Mouse (Mus musculus): ENCODE data around the gene Osbpl5. TPM values are rescaled to one million over a fixed set of nuclear protein-coding genes. Genes with fewer than 3 reads are reported as not detected.
A peak's percentile ranks its signal among the peaks of the same experiment; 100 is the strongest.

Osbpl5 gene
- total RNA-seq (2021): 10 to 100 TPM; 12.7 to 18.4 TPM
- long read RNA-seq, experiment 1, transcript Osbpl5-202 (22 exons, 3,775 nt): major isoform, 9 of 13 reads
- long read RNA-seq, experiment 1, partial matches to known transcripts: 4 of 13 reads
- long read RNA-seq, experiment 1, other reads (novel, unspliced or antisense): 0 of 13 reads
- long read RNA-seq, experiment 2, transcript Osbpl5-202 (22 exons, 3,775 nt): major isoform, 11 of 17 reads
- long read RNA-seq, experiment 2, partial matches to known transcripts: 5 of 17 reads
- long read RNA-seq, experiment 2, other reads (novel, unspliced or antisense): 1 of 17 reads

- H3K4me3 ChIP-seq: peak within 1 kb of the TSS; percentile 68
- peak within 1 kb of the TSS; percentile 53; the same call in 1 of the 2 replicates for H3K27ac ChIP-seq
- peak; percentile 23 for DNase-seq
- TF ChIP-seq CTCF (IDR thresholded peaks at IDR 0.05): no peak
- intact Hi-C loops (cut with DNase I): no loop called here
These were observed at the start of gene Osbpl5 for GRCm38 (mm10) chr7:143756125-143757026. Gene Osbpl5 (minus strand): TSS chr7:143756985.

DNA sequence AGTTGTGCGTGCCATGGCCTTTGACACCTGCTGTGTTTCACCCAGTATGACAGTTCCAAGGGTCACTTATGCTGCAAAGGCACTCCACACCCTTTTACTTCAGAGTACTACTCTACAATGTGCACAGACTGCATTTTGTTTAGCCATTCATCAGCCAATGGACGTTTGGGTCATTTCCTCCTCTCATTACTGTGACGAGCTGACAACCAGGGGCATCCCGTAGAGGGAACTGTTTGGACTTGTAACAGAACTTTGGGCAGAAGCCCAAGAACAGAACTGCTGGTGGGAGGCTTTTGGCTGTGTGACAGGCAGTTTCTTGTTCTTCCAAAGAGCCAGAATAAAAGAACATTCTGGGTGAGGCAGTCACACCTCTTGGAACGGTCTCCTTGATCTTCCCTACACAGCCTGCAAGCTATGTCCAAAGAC is 48.4 kb upstream of the Osbpl5 start:
- Histone ChIP-seq H3K27ac (no peak overlapping the region), H3K4me3 (no peak overlapping the region)
- peak; percentile 8 for DNase-seq
- TF ChIP-seq CTCF (IDR thresholded peaks at IDR 0.05): no peak
- intact Hi-C loops (cut with DNase I): no loop called here

DNA sequence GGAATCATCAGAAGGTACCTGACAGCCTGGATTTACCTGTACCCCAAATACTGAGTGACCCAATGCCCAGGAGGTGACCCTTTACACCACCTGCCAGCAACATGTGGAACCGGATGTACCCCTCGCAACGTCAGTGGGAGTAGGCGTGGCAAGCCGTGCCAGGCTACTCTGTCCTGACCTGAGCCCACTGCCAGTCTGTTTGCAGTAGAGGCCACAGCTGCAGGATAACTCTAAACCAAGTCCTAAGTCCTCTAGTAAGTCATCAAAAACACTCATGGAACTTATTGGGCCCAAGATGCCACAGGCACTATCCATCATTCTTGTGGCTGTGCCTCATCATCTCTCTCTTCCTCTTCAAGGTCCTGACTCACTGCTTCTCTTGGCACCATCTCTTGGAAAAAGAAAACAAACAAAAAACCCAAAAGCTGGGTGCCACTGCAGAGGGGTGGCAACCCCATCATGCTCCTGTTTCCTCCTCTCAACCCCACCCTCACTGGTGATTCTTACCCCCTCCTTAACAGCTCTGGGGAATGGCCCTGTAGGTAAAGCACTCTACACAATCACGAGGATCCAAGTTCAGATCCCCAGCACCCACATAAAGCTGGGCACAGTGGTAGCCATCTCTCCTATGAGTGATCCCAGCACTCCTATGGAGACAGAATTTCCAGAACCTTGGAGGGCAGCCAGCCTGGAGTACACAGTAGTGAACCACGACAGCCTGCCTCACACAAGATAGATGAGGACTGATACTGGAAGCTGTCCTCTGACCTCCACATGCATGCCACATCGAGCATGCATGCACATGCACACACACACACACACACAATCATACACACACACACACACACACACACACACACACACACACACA is 44.6 kb upstream of the Osbpl5 start:
- no peak overlapping the region for H3K4me3 ChIP-seq
- no peak for DNase-seq
- intact Hi-C loops (cut with DNase I): no loop called here
- no peak for TF ChIP-seq CTCF (IDR thresholded peaks at IDR 0.05)
- H3K27ac ChIP-seq: no peak overlapping the region

GRCm38 (mm10) chr7:143800770-143801169 is 44.0 kb upstream of the Osbpl5 start:
- no peak for TF ChIP-seq CTCF (IDR thresholded peaks at IDR 0.05)
- DNase-seq: peak; percentile 3
- intact Hi-C loops (cut with DNase I): no loop called here
- Histone ChIP-seq H3K27ac (no peak overlapping the region), H3K4me3 (no peak overlapping the region)

DNA sequence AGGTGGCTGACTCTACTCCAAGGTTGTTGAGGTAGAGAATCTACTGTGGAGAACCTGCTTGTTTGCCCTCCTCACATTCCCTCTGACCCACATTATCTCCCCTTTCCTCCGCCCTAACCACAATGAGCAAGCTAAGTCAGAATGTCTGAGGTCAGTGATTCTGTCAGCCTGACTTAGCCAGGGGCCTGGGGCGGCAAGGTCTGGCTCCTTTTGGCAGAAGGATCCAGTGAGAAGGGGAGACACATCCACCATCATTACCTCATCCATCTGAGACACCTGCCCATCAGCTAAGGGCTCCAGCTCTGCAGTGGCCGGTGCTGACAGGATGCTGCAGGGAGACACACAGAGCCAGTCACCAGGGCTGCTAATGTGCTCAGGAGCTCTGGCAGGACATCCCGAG is 42.0 kb upstream of the Osbpl5 start:
- no peak for DNase-seq
- Histone ChIP-seq H3K27ac (no peak overlapping the region), H3K4me3 (no peak overlapping the region)
- intact Hi-C loops (cut with DNase I): no loop called here
- TF ChIP-seq CTCF (IDR thresholded peaks at IDR 0.05): no peak

- H3K27ac ChIP-seq: no peak overlapping the region
- no peak overlapping the region for H3K4me3 ChIP-seq
- TF ChIP-seq CTCF (IDR thresholded peaks at IDR 0.05): peak; percentile 44
- intact Hi-C loops (cut with DNase I): no loop called here
- DNase-seq: peak; percentile 34
These were observed 36.3 kb upstream of the Osbpl5 start for GRCm38 (mm10) chr7:143793121-143793520.

DNA sequence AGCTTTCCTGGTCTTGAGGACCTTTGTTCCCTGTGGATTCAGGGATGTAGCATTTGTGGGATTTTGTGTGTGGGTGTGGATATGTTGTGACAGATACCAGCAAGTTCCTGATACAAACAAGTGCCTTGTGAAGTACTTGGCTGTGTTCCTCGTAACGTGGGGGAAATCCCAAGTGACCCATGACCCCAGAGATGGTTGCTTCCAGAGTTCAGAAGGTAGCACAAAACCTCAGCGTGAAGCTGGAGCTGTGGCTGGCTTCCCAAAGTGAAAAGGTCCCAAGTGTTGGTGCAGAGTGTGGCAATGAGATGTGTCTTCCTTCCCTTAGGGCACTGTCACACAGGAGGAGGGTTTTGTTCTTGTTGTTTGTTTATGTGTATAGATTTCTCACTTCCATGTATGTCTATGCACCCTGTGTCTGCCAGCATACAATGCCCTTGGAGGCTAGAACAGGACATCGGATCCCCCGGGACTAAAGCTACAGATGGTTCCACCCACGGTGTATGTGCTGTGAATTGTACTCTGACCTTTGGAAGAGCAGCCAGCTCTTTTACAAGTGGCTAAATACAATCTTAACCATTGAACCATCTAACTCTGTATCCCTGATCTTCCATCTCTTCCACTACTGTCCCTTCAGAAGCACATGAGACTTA is 35.7 kb upstream of the Osbpl5 start:
- TF ChIP-seq CTCF (IDR thresholded peaks at IDR 0.05): no peak
- Histone ChIP-seq H3K27ac (no peak overlapping the region), H3K4me3 (no peak overlapping the region)
- DNase-seq: peak; percentile 4
- intact Hi-C loops (cut with DNase I): no loop called here

DNA sequence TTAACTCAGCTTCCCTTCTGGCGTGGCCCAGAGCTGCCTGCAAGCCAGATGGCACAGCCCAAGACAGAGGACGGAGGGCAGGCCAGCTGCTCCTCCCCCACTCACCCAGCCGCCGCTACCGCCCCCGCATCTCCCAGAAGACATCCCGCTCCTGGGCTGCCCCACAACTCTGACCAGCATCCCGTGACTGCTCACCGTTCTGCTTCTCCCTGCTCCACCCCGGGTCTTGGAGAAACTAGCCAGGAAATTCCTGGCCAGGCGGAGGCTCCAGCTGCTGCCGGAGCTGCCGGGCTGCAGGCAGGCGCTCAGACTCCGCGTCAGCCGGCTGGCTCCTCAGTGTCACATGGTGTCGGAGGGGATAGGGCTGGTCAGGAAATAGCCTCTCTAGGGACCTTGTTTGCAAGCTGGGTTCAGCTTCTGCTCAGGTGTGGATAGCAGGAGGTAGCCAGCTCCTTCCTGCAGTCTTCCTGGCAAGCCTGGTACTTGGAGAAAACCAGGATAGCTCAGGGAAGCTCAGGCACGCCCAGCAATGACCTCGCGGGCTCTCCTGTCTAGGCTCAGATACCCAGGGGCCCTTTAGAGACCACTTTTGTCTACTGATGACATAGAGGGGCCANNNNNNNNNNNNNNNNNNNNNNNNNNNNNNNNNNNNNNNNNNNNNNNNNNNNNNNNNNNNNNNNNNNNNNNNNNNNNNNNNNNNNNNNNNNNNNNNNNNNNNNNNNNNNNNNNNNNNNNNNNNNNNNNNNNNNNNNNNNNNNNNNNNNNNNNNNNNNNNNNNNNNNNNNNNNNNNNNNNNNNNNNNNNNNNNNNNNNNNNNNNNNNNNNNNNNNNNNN is 27.4 kb upstream of the Osbpl5 start, which contains the start of gene Mrgpre:
Gene Mrgpre, minus strand, starts transcription at position 505 of the 834 bp plus-strand sequence.
- Histone ChIP-seq H3K27ac (peak within 1 kb of the TSS; percentile 85), H3K4me3 (peak within 1 kb of the TSS; percentile 62)
- no peak for TF ChIP-seq CTCF (IDR thresholded peaks at IDR 0.05)
- intact Hi-C loops (cut with DNase I): no loop called here
- peak; percentile 91 for DNase-seq

DNA sequence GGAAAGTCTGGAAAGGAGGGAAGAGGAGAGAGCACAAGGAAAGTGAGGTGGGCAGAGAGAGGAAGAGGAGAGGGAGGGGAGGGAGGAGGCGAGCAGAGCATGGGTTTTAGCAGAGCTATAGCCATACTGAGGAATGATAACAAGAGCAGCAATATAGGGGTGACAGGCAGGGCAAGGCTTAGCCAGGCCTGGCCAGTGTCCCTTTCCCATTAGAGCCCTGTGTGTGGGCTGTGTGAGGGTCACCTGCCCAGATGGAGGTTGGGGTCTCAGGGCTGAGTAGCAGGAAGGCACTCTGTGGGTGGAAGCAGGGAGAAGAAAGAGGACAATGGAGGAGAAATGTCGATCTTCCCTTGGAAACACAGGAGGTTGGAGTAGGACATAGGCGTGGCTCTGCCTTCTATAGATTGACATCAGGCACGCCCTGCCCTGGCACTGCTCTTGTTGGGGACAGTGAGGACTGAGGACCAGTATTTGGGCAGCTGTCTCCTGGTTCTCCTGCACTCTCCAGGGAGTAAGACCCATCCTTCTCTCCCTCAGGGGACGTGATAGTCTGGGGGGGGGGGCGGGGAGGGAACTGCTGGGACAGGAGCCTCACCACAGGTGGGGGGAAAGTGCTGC is 26.7 kb upstream of the Osbpl5 start:
- Histone ChIP-seq H3K27ac (peak overlapping the region; percentile 85), H3K4me3 (peak overlapping the region; percentile 62)
- DNase-seq: peak; percentile 23
- TF ChIP-seq CTCF (IDR thresholded peaks at IDR 0.05): no peak
- intact Hi-C loops (cut with DNase I): no loop called here

DNA sequence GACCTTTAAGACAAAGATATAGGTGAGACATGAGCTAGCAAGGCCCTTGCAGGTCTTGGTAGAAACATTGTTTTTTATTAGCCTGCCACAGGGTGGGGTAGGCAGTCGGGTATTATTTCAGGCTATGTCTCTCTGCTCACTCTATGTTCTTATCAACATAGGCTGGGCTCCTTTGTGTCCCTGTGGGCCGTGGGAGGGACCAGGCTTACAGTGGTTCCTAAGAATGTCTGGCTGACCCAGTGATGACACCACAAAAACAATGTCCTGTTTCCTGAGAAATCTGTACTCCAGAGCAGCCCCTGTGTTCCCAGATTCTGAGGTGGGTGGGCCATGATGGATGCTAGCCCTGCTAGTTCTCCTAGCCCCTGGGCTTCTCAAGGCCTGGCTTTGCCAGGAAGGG is 20.6 kb upstream of the Osbpl5 start:
- intact Hi-C loops (cut with DNase I): no loop called here
- Histone ChIP-seq H3K4me3 (no peak overlapping the region), H3K27ac (peak overlapping the region; percentile 72)
- peak; percentile 38 for DNase-seq
- TF ChIP-seq CTCF (IDR thresholded peaks at IDR 0.05): no peak

- Histone ChIP-seq H3K4me3 (no peak overlapping the region), H3K27ac (no peak overlapping the region)
- no peak for TF ChIP-seq CTCF (IDR thresholded peaks at IDR 0.05)
- DNase-seq: peak; percentile 5
- intact Hi-C loops (cut with DNase I): no loop called here
These were observed 19.4 kb upstream of the Osbpl5 start for GRCm38 (mm10) chr7:143776137-143776536.
